Mouse (Mus musculus): ENCODE data around the gene Ctu2. TPM values are rescaled to one million over a fixed set of nuclear protein-coding genes. Genes with fewer than 3 reads are reported as not detected.

Gene Ctu2
- total RNA-seq, 1 experiment from 2014 or later = 21.3 TPM

DNA sequence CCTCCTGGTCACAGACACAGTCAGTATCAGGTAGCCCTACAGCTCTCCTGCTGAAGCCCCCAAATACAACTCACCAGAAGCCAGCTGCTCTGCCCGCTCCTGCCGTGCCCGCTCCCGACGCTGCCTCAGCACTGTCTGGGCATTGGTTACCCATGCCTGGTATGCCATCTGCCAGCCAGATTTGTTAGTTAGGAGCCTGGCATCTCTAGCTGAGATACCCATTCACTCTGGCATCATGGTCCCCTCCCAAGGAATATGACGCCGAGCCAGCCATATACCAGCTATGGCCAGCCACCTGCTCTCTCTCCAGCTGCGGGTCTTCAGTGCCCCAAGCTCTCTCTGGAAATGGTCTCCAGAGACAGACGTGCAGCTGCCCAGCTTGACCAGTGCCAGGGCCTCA is 12.4 kb downstream of the Ctu2 start:
- DNase-seq = no peak

DNA sequence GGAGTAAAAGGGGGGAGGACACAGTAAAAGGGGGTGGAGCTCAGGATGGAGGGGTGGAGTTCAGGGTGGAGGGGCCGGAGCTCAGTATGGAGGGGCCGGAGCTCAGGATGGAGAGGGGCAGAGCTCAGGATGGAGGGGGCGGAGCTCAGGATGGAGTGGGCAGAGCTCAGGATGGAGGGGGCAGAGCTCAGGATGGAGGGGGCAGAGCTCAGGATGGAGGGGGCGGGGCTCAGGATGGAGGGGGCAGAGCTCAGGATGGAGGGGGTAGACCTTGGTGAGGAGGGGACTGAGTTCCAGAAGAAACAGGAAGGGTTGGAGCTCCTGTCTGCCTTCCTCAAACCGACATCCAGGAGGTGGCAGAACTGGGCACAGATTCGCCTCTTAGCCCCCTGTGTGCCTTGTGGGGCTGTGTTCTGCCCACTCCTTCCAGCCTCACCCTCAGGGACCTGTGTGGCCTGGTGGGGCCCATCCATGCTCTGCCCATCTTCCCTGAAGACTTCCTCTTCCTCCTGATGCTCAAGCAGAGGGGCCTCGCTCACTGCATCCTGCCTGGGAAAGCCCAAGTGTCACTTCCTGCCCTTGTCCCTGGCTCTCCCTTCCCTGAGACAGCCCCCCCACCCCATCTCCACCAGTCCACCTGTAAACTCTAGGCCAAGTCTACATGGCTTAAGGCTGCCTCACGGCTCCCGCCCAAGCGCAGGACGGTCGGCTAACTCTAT is 21.2 kb downstream of the Ctu2 start:
- DNase-seq = peak; percentile 58

DNA sequence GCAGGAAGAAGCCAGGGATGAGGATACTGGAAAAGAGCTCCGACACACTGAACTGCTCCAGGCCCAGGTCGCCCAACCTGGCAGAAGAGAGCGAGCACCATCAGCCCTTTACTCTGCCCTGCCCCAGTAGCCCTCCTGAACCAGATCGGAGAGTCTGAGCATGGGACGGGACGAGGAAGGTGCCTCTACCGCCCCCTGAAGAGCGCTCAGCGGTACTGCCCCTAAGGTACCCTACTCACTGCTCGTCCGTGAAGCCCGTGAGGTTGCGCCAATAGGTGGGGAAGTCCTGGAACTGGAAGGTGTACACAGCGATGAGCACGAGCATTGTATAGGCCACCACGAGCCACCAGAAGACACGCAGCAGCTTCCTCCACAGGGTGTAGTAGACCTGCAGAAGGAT is 22.0 kb downstream of the Ctu2 start:
- DNase-seq = no peak

DNA sequence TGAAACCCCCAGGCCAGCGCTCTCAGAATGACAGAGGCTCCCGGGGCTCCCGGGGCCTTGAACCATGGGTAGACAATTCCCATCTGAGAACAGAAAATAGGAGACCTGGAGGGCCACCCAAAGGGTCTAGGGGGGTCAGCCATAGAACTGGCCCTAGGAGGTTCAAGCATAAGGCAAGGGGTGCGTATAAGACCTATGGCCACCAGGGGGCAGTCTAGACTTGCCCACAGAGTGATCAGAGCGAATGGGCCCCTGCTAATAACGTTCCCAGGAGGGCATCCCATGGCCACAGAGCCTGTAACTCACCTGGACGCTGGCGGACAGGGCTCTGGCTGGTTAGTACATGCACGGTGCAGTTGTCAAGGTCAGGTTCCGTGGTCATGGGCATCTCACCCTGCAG is 24.9 kb downstream of the Ctu2 start:
- DNase-seq = peak; percentile 91

DNA sequence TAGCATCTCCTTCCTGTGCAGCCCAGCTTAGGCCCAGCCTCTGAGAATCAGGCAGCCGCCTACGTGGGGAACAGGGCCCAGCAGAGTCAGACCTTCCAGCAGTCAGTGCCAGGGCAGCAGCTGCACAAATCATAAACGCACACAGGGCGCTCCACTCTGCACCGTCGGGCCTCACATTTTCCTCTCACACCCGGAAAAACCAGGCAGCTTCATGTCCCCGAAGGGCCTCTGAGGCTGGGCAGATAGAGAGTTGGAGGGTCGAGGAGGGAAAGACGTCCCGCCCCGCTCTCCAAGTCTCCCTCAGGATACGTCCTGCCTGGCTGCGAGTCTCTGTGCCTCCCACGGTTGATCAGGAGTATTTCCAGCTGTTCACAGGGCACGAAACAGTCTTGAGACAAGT is 35.6 kb downstream of the Ctu2 start:
- no peak for DNase-seq

DNA sequence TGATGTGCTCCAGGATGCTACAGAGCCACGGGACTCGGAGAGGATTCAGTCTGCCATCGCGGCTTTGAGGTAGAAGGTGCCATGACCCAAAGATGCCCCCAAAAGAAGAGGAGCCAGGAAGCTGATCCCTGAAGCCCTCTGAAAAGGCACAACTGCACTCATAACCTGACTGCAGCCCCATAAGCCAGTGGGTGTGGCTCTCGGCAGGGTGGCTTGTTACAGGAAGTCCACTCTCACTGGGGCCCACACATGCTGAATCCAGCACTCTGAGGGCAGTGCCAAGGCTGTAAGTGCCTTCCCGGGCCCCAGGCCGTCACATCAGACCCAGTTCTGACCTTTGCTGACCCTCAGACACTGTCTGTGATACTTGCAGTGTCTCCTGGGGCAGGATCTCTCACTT is 36.4 kb downstream of the Ctu2 start:
- DNase-seq = no peak

DNA sequence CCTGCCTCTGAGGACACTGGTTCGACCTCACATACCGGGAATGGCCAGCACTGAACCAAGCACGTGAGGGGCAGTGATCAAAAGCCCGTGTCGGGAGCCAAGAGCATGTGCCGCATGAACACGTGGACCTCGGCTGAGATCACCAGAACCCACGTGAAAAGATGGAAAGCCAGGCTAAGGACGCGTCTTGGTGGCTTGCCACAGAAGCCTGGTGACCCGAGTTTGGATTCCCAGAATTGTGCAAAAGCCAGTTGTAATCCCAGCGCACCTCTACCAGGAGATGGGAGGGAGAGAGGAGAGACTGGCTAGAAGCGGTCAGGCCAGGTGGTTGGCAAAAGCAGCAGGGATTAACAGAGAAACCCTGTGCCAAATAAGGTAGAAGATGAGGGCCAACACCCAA is 39.8 kb downstream of the Ctu2 start:
- DNase-seq = no peak

DNA sequence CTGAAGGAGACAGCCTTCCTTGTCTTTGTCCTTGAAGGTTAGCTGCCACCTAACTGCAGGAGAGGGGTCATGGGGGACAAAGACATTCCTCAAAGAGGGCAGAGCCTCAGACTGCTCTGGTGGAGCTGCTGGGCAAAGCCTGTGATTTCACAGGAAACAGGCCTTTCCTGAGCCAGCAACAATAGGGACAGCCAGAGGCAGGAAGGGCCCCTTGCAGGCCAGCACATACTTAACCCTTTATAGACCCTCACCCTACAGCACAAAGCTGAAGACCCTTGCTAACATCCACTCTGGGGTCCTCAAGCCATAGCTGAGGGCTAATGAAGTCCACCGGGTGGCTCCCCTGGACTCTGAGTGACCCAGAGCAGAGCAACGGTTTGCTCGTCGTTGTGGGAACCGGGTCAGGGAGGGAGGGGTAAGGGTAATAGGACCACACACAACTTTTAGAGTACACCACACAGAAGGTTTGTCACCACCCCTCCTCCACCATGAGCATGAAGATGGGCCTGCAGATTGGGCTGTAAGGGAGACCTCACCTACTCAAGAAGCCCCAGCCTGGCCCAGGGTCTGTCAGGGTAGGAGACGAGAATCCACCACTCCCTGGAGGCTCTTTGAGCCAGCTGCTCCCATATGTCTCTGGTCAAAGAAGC is 41.7 kb downstream of the Ctu2 start:
- DNase-seq = peak; percentile 51

DNA sequence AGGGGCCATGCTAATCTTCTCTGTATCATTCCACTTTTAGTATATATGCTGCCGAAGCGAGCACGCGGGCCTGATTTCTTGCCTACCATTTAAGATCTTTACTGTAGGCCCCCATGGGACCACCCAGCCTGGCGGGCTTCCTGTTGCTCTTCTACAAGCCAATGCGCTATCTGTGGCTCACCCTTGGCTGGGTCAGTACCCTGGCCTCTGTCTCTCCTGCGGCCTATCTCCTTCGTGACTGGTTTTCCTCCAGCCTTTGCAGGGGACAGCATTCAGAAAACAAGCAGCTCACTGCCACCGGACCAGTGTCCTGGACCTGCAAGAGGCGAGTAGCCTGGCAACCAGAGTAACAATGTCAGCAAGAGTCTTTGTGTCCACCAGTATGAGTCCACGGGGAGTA is 44.7 kb downstream of the Ctu2 start:
- DNase-seq = no peak

DNA sequence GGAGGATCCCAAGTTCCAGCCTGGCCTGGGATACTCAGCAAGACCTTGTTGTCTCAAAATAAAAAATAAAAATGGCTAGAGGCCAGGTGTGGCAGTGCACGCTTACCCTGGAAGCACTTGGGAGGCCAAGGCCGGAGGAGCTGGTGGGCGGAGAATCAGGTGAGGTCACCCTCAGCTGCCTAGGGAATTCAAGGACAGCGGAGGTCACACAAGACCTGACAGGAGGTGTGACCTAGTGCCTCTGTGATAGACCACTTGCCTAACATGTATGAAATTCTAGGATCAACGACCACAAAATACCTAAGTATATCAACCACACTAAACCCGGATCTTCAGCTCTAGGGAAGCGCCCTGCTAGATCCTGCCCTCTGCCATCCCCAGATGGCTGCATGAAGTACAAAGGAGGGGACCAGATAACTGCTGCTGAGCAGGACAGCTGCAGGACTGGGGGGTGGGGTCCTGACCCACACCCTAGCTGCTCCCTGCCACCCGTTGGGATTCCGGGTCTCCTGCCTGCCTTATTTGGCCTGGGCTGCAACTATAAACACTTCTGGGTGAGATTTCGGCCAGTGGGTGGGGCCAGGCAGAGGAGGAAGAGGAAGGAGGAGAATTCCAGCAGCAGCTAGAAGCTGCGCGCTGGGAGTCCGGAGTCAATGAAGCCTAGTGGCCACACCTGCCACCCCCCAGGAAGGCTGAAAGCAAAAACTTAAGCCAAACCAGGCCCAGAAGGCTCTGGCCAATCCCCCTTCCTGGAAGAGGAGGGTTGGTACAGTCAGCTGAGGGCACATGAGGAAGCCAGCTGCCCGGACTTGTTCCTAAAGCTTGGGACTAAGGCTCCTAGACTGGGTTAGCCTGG is 47.1 kb downstream of the Ctu2 start:
- DNase-seq = peak; percentile 58

DNA sequence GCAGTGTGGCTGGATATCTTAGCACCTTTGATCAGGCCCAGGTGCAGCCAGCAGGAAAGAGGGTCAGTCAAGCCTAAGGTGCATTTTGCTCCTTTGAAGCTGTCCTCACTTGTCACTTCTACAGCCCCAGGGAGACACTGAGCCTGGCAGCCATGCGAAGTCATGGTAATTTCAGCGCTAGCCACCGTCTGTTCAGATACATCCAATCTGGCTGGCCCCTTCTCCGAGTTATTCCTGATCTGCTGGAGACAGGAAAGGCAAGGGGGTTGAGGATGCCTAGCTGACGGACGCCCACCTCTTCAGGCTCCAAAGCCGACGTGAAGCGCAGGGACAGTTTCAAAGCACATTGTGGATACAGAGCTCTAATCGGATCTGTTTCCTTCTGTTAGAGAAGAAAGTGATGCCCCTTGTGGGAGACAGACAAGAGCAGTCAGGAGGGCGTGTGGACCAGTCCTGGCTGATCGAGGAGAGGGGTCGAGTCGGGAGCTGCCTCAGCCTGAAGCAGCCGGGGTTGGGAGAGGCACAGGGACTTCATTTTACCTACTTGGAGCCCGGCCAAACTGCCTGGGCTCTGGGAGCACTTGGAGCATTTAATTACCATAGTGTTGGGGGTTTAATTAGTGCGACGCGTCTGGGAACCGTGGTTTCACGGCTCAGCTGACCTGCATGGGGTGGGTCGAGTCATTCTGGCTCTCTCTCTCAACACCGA is 47.9 kb downstream of the Ctu2 start:
- no peak for DNase-seq

DNA sequence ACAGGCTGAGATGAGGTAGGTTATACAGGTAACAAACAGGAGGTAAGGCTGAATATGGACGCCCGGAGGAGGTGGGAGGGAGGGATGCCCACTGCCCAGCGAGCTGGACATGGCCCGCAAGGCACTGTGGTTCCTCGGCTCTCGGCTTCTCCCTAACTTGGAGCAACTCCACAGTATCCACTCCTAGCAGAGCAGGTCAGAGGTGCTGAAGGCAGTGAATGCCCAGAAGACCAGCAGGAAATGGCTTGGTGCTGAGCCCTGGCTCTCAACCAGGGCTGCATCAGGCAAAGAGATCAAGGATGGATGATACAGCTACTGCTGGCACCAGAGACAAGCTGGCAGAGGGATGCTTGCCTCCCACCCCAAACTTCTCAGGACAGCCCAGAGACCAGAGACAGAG is 48.6 kb downstream of the Ctu2 start:
- DNase-seq = peak; percentile 42

DNA sequence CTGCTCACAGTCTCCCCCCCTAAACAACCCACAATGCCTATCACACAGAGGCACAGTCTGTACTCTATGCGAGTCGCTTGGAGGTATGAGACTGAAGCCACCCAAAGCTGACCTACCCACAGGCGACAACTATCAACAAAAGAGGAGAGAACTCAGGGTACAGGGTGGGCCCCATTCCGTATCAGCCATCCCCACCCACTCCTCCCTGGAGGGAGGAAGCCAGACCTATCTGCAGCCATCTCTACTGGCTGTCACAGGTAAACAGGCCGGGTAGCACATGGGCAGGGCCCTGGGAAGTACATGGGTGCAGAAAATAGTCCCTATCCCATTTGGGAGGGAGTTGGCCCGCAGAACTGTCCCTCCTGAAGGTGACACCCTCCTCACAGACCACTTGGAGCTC is 49.1 kb downstream of the Ctu2 start:
- no peak for DNase-seq

DNA sequence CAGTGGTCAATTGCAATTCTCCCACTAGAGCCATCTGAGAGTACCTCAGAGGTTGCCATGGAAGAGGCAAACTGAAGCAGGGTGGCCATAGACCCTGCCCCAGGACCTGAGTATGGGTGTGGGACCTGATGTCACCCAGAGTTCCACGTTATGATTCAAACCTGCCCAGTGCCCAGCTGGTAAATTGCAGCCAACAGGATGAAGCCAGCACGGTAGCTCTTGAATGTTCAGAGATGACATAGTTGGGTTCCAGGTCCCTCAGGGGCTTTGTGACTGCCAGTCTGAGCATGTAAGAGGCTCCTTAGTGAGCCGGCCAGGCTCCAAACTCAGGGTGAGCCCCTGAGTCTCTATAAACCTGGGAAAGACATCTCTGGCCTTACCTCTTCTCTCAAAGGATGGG is 50.1 kb downstream of the Ctu2 start:
- no peak for DNase-seq

DNA sequence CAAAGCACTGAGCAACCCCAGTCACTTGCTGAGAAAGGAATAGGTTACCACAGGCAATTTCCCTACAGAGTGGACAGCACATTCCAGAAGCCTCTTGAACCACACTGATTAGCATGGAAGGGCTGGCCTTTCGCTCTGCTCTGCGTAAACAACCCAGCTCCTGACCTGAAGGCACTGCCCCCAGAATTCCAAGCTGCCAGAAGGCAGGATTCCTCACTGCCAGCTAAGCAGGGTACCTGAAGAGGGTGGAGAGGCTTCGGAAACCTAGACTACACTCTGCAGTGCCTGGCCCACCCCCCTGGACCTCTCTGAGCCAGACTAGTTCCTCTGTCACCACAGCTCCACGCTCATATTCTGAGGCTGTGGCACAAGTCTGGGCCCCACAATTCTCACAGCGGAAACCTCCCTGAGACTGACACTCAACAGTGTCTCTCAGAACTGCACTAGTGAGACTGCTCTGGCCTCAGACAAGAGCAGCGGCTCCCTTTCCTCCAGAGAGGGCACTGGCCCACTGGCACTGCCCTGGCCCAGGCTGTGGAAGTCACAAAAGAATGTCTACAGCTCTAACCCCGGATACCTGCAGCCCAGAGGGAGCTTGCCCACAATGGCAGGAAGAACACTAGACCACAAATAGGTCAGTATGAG is 50.7 kb downstream of the Ctu2 start:
- DNase-seq = no peak

DNA sequence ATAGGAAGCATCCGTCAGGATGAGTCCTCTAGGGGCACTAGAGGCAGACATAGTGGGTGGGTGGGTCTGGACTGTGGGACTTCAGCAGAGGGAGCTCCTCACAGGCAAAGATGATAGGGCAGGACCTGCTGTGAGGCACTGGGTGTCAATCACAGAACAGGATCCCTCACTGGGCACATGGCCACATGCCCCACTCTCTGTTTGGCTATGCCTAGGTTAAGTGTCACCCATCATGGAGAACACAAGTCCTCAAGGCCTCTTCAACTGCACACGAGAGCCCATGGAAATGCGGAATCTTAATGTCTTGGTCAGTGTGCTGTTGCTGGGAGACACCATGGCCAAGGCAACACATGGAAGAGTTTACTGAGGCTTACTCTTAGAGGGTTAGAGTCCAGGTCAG is 52.0 kb downstream of the Ctu2 start:
- DNase-seq = no peak

DNA sequence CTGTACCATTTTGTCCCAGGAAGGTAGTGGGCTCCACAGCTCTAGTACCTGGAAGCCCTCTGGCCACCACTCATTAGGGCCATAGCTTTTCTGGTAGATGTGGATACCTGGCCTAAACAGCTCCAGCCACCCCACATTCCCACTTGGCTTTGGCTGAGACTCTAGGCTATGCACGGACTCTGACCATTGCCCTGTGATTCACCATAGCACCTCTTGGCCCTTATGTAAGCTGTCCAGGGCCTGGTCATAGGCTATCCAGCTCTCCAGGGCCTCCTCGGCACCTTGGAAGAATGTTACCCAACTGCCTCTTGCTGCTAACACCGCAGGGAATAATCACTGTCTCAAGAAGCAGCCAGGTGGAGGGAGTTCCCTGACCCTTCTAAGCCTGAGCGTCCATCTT is 53.2 kb downstream of the Ctu2 start:
- no peak for DNase-seq

DNA sequence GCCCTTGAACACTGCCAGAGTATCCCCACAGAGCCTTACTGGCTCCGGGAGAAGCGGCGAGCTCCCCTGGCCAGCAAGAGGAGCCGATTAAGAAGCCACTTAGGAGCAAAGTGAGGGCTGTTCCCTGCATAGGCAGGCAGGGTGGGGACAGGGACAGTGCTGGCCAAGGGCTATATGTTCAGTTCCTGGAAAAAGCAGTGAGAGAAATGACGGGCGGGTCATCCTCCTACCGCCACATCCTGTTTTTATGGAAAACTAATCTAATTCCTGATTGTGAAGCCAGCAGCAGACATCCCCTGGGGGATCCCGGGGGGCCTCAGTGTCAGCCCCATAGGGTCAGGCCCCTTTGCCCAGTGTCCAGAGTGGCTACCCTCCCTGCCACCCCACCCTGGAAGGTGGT is 55.4 kb downstream of the Ctu2 start:
- DNase-seq = no peak

Measured in adrenal gland, postnatal 14 days (tissue).